Mouse (Mus musculus): ENCODE data around the gene Lars2.
A peak's percentile ranks its signal among the peaks of the same experiment; 100 is the strongest.

Gene Lars2

DNA sequence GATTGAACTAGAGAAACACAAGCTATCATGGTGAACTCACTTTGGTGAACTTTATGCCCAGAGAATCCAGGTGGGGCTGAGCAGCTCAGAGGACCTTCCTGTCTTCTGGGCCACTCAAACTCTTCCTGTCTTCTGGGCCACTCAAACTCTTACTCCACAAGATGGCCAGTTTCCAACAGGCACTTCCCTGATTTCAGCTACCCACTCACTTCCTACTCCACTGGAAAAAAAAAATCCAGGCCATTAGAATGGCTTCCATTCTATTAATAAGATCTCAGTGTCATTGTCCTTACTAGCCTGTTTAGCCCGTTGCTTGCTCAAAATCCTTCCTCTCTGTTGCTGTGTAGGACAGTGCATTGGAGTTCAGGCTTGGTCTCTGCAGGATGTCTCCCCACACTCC is 108.8 kb downstream of the Lars2 start:
- DNase-seq (ENCODE audit: low read depth, low spot score), result no peak

DNA sequence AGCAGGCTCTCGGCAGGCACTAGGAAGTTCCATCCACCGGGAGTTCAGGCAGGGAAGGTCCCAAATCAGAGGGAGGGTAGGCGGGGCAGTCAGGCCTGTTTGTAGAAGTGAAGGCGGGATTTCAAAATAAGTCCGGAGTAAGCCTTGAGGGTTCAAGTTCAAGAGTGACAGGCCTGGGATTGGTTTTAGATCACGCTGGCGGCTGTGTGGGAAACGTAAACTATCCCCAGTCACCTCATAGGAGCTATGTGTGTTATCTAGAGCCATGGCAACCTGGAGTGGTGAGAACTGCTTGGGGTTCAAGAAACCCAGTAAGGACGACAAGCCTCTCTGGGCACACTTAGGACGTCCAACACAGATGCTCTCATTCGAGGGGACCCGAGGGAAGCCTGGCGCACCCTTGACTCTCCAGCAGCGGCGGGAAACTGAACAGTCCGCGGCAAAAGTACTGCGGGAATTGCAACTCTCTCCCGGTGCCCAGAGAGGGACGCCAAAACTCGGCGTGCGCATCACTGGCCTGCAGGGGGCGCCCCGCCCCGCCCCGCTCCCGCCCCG is 111.4 kb downstream of the Lars2 start:
- DNase-seq (ENCODE audit: low read depth, low spot score), result peak; percentile 56

DNA sequence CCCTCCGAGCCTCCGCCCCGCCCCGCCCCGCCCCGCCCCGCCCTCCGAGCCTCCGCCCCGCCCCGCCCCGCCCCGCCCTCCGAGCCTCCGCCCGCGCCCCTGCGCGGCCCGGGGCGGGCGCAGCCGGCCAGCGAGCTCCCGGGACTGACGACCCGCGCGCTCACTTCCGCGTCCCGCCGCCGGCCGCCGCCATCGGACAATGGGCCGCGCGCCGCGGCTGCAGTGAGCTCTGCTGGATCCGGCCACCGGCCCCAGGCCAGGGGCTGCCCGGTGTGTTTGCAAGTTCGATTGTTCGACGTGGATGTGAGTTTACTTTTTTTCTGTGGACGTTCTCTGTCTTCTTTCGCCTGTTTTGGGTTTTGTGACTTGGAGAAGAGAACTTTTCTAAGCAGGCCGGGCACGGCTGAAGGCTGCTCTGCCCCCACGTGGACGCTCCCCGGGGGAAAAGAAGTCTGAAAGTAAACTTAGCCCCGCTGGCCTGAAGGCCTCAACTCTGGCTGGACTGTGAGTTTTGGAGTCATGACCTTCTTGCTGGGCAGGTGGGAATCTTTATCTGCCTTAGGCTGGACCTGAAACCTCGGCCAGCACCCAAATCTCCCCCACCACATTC is 112.0 kb downstream of the Lars2 start, which contains the start of gene Limd1:
TSS of gene Limd1 (plus strand) at position 121 of the 610 bp plus-strand sequence.
- peak; percentile 35 for DNase-seq (ENCODE audit: low read depth, low spot score)

DNA sequence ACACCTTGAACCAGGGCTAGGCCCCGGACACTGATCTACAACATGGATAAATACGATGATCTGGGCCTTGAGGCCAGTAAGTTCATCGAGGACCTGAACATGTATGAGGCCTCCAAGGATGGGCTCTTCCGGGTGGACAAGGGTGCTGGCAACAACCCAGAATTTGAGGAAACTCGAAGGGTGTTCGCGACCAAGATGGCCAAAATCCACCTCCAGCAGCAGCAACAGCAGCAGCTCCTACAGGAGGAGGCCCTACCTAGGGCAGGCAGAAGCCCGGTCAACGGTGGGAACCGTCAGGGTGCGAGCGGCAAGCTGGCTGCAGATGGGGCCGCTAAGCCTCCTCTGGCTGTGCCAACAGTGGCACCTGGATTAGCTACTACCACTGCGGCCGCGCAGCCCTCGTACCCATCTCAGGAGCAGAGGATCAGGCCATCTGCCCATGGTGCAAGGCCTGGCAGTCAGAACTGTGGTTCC is 112.5 kb downstream of the Lars2 start:
- no peak for DNase-seq (ENCODE audit: low read depth, low spot score)

DNA sequence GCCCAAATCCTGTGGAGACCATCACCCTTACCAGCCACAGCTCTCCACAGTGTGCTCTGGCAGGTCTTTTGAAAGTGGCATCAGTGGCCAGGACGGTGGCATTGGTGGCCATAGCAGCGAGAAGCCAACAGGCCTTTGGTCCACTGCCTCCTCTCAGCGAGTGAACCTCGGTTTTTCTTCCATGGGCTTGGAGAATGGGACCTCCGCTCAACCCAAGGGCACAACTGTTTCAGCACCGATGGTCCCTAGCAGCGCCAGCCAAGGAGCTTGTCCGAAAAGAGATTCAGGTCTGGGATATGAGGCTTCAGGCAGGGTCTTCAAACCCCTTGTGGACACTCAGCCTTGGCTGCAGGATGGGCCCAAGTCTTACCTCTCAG is 113.1 kb downstream of the Lars2 start:
- DNase-seq (ENCODE audit: low read depth, low spot score), result no peak

DNA sequence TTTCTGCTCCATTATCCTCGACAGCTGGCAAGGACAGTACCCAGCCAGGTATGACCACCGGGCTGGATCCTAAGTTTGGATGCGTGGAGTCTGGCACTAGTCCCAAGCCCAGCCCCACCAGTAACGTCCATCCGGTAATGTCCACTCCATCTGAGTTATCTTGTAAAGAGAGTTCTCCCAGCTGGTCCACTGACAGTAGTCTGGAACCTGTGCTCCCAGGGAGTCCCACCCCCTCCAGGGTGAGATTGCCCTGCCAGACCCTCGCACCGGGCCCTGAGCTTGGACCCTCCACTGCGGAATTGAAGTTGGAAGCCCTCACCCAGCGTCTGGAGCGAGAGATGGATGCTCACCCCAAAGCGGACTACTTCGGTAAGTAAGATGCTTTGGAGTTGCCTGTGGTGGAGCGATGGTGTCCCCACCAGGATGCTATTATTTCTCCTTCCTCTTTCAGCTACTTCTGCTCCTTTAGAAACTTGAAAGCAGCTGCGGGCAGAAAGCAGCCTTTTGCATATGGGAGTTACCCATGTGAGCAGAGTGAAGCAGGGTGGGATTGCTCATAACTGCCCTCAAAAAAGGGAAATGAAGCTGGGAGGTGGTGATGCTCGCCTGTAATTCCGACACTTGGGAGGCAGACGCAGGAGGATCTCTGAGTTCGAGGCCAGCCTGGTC is 113.7 kb downstream of the Lars2 start:
- DNase-seq (ENCODE audit: low read depth, low spot score), result no peak

DNA sequence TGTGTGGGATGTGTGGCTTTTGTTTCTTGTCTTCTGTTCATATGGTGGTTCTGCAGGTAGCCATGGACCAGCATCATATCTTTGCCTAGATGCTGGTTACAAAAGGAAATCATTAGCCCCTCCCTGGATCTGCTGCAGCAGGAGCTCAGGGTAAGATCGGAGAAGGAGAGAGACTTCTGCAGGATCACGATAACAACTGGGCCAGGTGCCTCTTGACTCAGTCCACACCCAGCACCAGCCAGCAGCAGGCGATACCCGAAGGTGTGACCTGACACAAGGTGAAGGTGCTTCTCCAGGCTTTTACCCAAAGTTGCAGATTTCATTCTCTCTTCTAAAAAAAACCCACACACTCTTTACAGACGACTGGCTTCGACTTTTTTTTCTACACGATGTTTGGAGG is 114.4 kb downstream of the Lars2 start:
- no peak for DNase-seq (ENCODE audit: low read depth, low spot score)

DNA sequence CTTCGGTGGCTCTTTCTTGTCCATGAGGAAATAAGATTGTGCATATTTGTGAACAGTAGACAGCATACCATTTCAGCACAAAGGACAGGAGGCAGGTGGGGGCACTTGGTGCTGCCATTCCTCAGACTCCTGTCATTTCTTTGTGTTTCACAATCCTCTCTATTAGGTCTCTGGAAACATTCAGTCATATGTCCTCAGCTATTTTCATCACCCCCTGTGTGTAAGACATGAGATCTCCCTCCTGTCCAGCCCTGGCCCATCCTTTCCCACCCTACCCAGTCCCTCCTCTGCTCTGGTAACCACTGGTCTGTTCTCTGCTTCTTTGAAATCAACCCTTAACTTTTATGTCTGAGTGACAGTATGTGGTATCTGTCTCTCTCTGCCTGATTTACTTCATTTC is 116.9 kb downstream of the Lars2 start:
- no peak for DNase-seq (ENCODE audit: low read depth, low spot score)

DNA sequence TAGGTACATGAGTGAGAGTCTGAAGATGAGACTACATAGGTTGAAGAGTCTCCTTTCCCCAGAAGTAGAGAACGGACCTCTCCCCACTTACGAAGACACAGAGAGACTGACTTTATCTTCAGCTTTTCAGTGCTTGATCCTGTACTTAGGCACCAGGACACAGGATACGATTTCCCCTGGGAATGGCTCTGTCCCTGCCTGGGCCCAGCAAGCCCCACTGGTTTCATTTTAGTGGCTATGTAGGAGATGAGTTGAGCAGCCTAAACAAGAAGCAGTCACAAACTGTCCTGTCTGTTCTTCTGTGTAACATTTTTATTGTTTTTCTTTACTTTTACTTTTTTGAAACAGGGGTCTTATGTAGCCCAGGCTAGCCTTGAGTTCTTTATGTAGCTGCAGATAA is 118.1 kb downstream of the Lars2 start:
- no peak for DNase-seq (ENCODE audit: low read depth, low spot score)

DNA sequence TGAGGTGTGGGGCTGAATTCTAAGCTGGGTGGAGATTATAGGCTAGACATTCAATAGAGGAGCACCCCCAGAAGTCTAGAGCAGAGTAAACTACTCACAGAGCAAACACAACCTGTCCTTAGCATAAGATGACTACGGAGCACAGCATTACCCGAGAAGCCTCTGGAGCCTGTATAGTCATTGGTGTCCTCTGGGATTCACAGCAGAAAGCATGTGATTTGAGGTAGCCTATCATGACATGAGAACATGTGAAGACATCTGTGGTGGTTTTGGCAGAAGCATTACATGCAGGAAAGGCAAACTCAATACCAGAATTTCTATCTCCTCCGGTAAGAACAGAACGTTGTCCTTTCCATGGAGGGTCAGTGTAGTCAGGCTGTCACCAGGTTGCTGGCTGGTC is 118.8 kb downstream of the Lars2 start:
- DNase-seq (ENCODE audit: low read depth, low spot score), result no peak

DNA sequence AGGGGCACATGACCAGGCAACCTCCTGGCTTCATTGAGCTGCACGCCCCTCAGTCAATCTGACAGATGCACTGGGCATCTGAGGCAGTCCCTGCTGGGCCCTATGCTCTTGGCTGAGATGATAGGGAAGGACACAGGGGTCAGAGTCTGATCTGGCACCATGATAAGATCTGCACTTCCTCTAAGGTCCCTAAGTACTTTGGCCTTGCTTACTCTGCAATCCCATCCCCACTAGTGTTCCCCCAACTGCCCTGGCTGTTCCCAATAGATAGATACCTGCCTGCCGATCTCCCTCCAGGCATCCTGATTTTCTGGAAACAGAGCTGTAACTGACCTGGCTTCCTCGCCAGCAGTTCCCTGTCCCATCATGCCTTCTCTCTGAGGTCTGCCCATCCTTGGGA is 119.9 kb downstream of the Lars2 start:
- no peak for DNase-seq (ENCODE audit: low read depth, low spot score)

DNA sequence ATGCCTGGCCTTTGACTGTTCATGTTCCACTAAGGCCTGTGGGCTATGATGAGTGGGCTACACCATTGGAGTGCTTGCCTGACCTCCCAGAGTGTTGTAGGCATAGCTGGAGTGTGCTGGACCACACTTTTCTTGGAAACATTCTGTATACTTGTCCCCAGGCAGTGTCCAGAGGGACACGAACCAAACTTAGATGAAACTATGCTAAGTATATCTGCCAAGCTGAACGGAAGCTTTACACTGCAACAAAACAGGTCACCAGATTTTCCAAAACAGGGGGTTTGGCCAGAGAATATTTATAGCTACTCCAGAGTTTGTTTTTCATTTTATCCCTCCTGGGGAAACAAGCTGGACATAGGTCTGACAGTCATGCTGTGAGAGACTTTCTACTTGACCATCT is 122.3 kb downstream of the Lars2 start:
- no peak for DNase-seq (ENCODE audit: low read depth, low spot score)

DNA sequence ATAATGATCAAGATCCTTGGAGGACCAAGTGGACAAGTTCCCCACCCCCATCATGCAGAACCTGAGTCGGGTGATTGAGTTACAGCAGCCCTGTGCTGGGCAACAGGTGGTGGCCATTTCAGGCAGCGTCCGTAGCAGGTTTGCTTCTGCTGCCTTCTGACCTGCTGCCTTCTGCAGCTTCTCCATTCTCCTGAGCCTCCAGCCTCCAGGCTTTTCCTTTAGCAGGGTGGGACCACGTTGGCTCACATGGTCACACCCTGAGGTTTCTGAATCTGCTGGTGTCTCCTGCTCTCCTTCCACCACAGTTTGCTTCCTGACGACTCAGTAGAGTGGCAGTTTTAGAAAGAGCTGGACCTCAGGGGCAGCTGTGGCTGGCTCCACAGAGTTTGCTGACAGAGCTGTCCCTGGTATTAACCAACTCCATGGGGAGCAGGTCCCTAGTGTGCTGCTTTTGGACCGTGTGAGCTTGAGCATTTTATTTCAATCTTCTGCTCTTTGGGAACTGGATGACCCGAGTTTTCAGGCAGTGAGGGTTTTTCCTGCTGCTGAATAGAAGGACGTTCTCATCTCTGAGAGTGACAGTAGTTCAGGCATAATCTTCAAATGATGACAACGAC is 123.1 kb downstream of the Lars2 start:
- DNase-seq (ENCODE audit: low read depth, low spot score), result no peak

DNA sequence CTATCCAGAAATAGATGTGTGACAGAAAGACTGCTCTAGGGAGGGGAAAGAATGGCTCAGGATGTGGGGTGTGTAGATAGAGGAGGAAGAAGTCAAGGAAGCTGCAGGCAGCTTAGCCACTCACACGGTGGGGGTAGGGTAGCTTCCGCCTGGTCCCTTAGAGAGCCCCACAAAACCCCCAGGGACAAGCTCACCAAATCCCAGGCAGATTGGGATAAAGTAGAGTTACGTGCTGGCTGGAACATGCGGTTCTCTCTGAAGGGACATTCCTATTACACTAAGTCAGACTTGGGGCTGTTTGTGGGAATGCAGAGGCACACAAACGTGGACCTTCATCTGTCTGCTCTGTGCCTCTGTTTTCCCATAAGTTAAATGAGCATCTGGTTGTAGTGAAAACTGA is 124.2 kb downstream of the Lars2 start:
- DNase-seq (ENCODE audit: low read depth, low spot score), result no peak

DNA sequence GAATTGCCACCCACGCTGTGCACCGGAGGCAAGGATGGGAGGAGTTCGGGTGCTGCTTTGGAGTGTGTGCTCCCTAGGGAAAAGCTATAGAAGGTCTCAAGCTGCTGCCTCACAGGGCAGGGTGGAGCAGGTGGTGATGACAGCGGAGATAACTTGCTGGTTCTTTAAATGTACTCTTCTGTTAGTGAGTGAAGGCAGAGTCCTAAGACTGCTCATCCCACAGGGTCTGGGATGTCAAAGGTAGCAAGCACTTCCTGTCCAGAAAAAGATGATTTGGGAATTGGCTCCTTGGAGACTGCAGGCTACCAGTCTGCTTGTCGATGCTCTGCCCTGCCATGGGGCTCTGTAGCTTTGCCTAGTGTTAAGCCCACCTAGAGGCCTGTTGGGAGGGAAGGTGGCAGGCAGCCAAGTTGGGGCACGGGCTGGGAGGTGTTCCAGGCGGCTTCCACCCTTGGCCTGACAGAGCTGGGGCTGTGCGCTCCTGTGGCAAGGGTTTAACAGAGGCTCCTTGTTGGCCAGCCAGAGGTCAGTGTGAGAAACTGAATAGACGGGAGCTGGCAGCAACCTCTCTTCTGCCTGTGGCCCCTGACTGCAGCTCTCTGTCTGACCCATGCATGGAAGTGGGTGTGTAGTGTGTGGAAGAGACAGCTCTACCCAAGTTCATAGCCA is 125.3 kb downstream of the Lars2 start:
- DNase-seq (ENCODE audit: low read depth, low spot score), result no peak

DNA sequence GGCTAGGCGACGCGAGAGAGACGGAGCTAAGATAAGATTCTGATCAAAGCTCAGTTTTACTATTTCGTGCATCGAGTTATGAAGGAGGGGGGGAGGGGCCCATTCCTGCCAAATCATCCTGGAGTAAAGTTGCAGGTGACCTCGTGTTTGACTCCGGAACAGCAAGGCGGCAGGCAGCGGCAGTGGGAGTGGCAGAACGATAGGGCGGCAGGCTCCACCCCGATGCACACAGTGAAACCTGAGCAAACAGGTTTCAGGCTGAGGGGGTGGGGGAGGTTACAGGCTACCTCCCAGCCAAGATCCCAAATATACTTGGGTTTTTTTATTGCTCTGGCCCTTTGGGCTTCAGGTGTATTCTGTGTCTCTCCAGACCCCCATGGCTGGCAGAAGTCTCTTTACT is 129.9 kb downstream of the Lars2 start:
- no peak for DNase-seq (ENCODE audit: low read depth, low spot score)

DNA sequence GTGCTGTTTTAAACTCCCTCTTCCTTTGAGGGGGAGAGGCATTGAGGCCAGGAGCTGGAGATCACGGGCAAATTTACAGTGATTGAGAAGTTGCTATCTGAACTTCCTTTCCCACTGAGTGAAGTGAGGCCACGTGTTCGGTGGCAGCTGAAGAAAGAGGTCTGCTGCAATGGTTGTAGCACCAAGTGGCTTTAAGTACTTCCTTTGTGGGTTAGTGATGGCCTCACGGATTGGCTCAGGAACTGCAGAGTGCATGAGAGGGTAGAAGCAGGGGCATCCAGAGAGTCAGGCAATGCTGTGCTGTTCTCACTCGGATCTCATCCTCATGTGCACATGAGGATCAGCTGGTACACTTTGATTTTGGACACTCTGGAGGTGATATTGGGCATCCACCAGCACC is 131.2 kb downstream of the Lars2 start:
- no peak for DNase-seq (ENCODE audit: low read depth, low spot score)

DNA sequence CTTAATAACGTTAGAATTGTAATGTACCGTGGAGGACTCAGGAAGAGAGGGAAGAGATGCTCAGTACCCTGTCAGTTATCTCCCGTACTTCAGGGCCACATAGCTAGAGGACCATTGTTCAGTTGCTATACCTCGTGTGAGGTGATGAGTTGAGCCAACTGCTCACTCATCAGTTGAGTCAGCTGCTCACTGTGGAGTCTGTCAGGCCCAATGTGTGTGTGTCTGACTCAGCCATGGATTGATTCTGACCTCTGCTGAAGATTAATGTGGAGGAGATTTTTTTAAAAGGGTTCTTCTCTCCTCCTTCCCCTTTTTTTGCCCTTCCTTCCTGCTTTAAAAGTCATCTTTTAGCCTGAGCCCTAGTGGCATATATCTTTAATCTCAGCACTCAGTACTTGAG is 133.8 kb downstream of the Lars2 start:
- DNase-seq (ENCODE audit: low read depth, low spot score), result no peak

DNA sequence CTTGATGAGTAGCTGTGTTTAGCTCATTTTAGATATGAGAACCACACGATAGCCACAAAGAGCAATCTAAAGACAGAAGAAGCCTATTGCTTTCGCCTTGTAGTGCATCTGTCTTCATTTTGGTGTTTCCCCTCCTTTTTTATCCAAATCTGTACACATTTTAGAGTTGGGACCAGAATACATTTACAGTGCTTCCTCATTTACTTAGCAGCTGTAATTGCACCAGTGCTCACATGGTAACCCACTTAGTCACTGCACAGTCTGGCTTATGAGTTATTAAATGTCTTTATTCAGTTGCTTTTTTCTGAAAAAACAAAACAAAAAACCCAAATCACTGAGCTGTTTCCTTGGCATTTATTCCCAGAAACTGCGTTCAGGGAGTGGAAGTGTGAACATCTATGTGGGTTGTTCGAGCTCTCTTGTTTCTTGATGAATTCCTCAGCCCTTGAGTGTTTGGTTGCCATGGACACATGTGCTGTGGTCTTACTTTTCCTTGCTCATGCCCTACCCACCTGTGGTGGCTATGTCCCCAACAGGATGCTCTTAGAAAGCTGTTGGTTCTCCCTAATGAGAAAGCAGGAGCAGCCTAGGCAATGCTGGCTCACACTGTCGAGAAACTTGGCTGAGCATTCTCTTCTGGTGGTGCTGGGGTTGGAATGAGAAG is 136.6 kb downstream of the Lars2 start:
- DNase-seq (ENCODE audit: low read depth, low spot score), result no peak

DNA sequence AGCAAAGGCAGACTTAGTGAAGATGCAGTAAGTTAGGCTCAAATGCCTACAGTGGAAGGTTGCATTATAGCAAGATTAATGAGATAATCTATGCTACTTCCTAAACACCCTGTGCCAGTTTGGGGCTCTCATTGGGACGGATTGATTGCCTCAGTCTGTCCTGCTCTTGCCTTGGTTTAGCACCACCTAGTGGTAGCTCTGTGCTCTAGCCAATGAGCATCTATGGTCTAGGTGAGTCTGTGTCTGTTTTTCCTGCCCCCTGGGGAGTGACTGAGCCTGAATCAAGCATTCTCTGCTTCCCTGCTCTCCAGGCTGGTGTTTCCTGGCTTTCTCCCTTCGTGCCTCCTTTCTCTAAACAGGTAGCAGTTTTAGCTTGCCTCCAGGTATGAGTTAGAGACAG is 137.6 kb downstream of the Lars2 start:
- peak; percentile 50 for DNase-seq (ENCODE audit: low read depth, low spot score)

DNA sequence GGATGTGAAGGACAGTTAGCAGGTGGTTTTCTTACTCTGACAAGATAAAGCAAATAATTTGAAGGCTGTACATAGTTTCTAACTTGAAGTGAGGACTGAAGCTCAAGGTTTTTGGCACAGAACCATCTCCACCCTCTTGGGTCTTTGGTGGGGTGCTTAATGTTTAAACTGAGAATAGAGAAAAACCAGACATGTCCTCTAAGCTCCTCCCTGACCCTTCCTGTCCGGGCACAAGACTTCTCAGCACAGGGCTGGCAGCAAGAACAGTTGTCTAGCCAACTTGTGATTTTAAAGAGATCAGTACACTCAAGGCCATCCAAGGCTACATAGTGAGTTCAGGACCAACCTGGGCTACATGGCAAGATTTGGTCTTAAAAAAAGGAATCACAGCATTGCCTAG is 138.9 kb downstream of the Lars2 start:
- DNase-seq (ENCODE audit: low read depth, low spot score), result no peak
